Mouse (Mus musculus): ENCODE measurements around the gene Snai1.

- TF ChIP-seq CTCF (IDR thresholded peaks at IDR 0.05; ENCODE audit: insufficient read depth, low read depth, low read length) (no peak), POLR2A (IDR thresholded peaks at IDR 0.05; ENCODE audit: insufficient read depth, low read depth, low read length) (no peak)
These were observed 25.6 kb upstream of the Snai1 start for GRCm38 (mm10) chr2:167512365-167512764.

Measured in olfactory bulb, adult 2 months (tissue).